Mouse (Mus musculus): ENCODE results near the gene Lrrc73. TPM values are rescaled to one million over a fixed set of nuclear protein-coding genes. Genes with fewer than 3 reads are reported as not detected.

Gene Lrrc73
- polyA plus RNA-seq, 1 experiment from 2014 or later = 0.76 TPM

DNA sequence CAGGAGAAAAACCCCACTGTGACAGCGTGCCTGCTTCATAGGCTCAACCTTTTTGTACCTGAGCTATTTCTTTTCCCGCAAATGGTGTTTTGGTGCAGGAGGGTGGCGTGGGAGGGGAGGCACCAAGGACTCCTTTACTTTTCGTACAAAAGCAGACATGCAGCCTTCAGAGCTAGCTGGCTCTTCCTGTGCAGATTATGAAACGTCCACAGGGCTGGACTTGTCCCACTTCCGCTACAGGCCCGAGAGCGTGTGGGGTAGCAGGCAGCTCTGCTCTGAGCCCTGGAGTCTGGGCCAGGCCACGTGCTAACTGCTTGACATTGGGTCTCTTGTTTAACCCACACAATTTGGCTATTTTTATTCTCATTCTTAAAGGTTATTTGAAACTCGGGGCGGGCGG lies 48.6 kb downstream of the Lrrc73 start:
- DNase-seq (no peak), ATAC-seq (ENCODE audit: insufficient read depth) (no peak)
- H3K4me1 ChIP-seq (ENCODE audit: insufficient read depth) = peaks cover 7% of the 10 kb centered on the region; the same call in 1 of the 2 replicates
- H3K27ac ChIP-seq (ENCODE audit: low read depth) = no peak overlapping the region
- no peak overlapping the region for H3K4me2 ChIP-seq
- WGBS = 73% methylated on average over 12 of the region's 12 CpGs
- H3K9me3 ChIP-seq (ENCODE audit: low read depth, low read length) = no peaks in the 10 kb centered on the region
- no peak overlapping the region for H3K9ac ChIP-seq
- TF ChIP-seq CTCF (IDR thresholded peaks at IDR 0.05; ENCODE audit: low read depth) = no peak
- no peak overlapping the region for H3K4me3 ChIP-seq (ENCODE audit: low read depth, low read length)
- H3K27me3 ChIP-seq (ENCODE audit: insufficient read depth, low read length) = peaks cover 27% of the 10 kb centered on the region
- no peaks in the 10 kb centered on the region for H3K36me3 ChIP-seq (ENCODE audit: insufficient read depth)

DNA sequence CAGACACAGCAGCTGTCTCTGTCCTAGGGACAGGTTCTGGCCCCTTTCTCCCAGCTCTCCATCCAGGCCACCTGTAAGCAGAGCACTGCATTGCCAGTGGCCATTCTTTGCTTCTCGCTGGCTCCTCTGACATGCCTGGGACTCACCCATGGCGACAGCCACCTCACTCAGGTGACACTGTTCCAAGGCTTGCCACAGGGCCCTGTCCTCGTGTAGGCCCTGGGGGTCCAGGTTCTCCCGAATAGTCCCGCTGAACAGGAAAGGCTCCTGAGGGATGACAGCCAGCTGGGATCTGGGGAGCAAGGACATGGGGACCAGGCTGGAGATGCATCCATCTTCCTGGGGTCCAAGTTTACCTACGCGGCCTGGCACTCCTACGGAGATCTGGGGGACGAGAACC lies 50.9 kb downstream of the Lrrc73 start:
- H3K4me2 ChIP-seq = no peak overlapping the region
- ATAC-seq (ENCODE audit: insufficient read depth) = no peak
- 88% methylated on average over 9 of the region's 9 CpGs for WGBS
- peaks cover 6% of the 10 kb centered on the region; the same call in 1 of the 2 replicates for H3K27me3 ChIP-seq (ENCODE audit: insufficient read depth, low read length)
- no peak overlapping the region for H3K9ac ChIP-seq
- no peak overlapping the region for H3K27ac ChIP-seq (ENCODE audit: low read depth)
- no peaks in the 10 kb centered on the region for H3K9me3 ChIP-seq (ENCODE audit: low read depth, low read length)
- no peak overlapping the region for H3K4me3 ChIP-seq (ENCODE audit: low read depth, low read length)
- no peaks in the 10 kb centered on the region for H3K36me3 ChIP-seq (ENCODE audit: insufficient read depth)
- H3K4me1 ChIP-seq (ENCODE audit: insufficient read depth) = no peaks in the 10 kb centered on the region
- no peak for TF ChIP-seq CTCF (IDR thresholded peaks at IDR 0.05; ENCODE audit: low read depth)
- DNase-seq = no peak

MicroRNAs encoded within 50 kb of the gene (microRNA counts, 519-probe panel; counts per million panel counts)
- microRNA mmu-miR-693-3p (30.5 counts per million), microRNA mmu-miR-693-5p (30.5 counts per million)

Small RNA genes within 50 kb of the gene (microRNA-seq; reads per million reads assigned to microRNA genes)
- gene Mir693 (ENCODE audit: borderline number of aligned reads) = 1.2 reads per million

Other genes starting within 250 kb of the Lrrc73 start
- gene Vegfa, start 221.2 kb upstream of the Lrrc73 start, polyA plus RNA-seq (2014; fragmentation: Nextera tagmentation; extraction: Ambion mirVana) = 6.6 and 7.7 TPM in 2 replicates
- 147 and 149 TPM in 2 replicates for gene Mrps18a, start 142.5 kb upstream of the Lrrc73 start, polyA plus RNA-seq (2014; fragmentation: Nextera tagmentation; extraction: Ambion mirVana)
- gene Rsph9, start 109.3 kb upstream of the Lrrc73 start, polyA plus RNA-seq (2014; fragmentation: Nextera tagmentation; extraction: Ambion mirVana) = 10.4 and 10.9 TPM in 2 replicates
- 41.3 and 46.5 TPM in 2 replicates for gene Mad2l1bp, start 100.0 kb upstream of the Lrrc73 start, polyA plus RNA-seq (2014; fragmentation: Nextera tagmentation; extraction: Ambion mirVana)
- gene Gtpbp2, start 92.5 kb upstream of the Lrrc73 start, polyA plus RNA-seq (2014; fragmentation: Nextera tagmentation; extraction: Ambion mirVana) = 32.8 and 37.9 TPM in 2 replicates
- gene Polh, start 50.9 kb upstream of the Lrrc73 start, polyA plus RNA-seq (2014; fragmentation: Nextera tagmentation; extraction: Ambion mirVana) = 19.6 and 20.5 TPM in 2 replicates
- 52.5 and 57.0 TPM in 2 replicates for gene Xpo5, start 50.7 kb upstream of the Lrrc73 start, polyA plus RNA-seq (2014; fragmentation: Nextera tagmentation; extraction: Ambion mirVana)
- gene Polr1c, start 5.5 kb upstream of the Lrrc73 start, polyA plus RNA-seq (2014; fragmentation: Nextera tagmentation; extraction: Ambion mirVana) = 92.0 and 96.0 TPM in 2 replicates
- gene Yipf3, start 5.5 kb upstream of the Lrrc73 start, polyA plus RNA-seq (2014; fragmentation: Nextera tagmentation; extraction: Ambion mirVana) = 91.2 and 102 TPM in 2 replicates
- 39.1 and 43.2 TPM in 2 replicates for gene Tjap1, start 29.5 kb downstream of the Lrrc73 start, polyA plus RNA-seq (2014; fragmentation: Nextera tagmentation; extraction: Ambion mirVana)
- gene Dlk2, start 43.9 kb downstream of the Lrrc73 start, polyA plus RNA-seq (2014; fragmentation: Nextera tagmentation; extraction: Ambion mirVana) = 0.38 and 0.46 TPM in 2 replicates
- 4.7 and 5.5 TPM in 2 replicates for gene Abcc10, start 74.8 kb downstream of the Lrrc73 start, polyA plus RNA-seq (2014; fragmentation: Nextera tagmentation; extraction: Ambion mirVana)
- gene Zfp318, start 130.2 kb downstream of the Lrrc73 start, polyA plus RNA-seq (2014; fragmentation: Nextera tagmentation; extraction: Ambion mirVana) = 15.2 and 18.3 TPM in 2 replicates
- 0.41 TPM in 1 of 2 replicates, not detected in the other for gene Crip3, start 175.4 kb downstream of the Lrrc73 start, polyA plus RNA-seq (2014; fragmentation: Nextera tagmentation; extraction: Ambion mirVana)
- gene Slc22a7, start 184.9 kb downstream of the Lrrc73 start, polyA plus RNA-seq (2014; fragmentation: Nextera tagmentation; extraction: Ambion mirVana) = not detected in 2 replicates
- gene Ttbk1, start 234.1 kb downstream of the Lrrc73 start, polyA plus RNA-seq (2014; fragmentation: Nextera tagmentation; extraction: Ambion mirVana) = 0.05 and 0.11 TPM in 2 replicates
- gene Dnph1, start 243.2 kb downstream of the Lrrc73 start, polyA plus RNA-seq (2014; fragmentation: Nextera tagmentation; extraction: Ambion mirVana) = 50.3 and 60.8 TPM in 2 replicates

Measured in lung, embryonic 14.5 days (tissue).